Mouse (Mus musculus) stomach, postnatal 0 days (tissue): ENCODE measurements at regions not wholly inside any gene's neighbourhood (a gene's known extent, or its start where the extent isn't known, plus 50 kb on each side); places are given as distances from the start of the nearest gene placed in this dataset.

ENCODE experiments used
- ATAC-seq: fragments of 200-750 bp; cut with Nextera tagmentation; 2 replicates; pipeline ENCODE4 v1.8.0; 2017; ENCODE audit not compliant: low FRiP score, low TSS enrichment
- DNase-seq: peaks from one replicate; pipeline ENCODE4 v3.0.0-alpha.2; 2016; ENCODE audit warnings: low spot score
- H3K27ac ChIP-seq: fragments of 300-500 bp; sonication (generic); replicated peaks from 2 replicates; pipeline ENCODE4 v1.5.1; 2014; ENCODE audit warnings: mild to moderate bottlenecking, control low read depth
- H3K27me3 ChIP-seq: fragments of 300-500 bp; sonication (generic); 2 replicates; pipeline ENCODE4 v1.6.1; 2014; ENCODE audit warnings: low read length; ENCODE audit not compliant: control insufficient read depth, insufficient read depth
- H3K36me3 ChIP-seq: fragments of 300-500 bp; sonication (generic); 2 replicates; pipeline ENCODE4 v1.6.1; 2014; ENCODE audit warnings: low read length, mixed read lengths; ENCODE audit not compliant: control insufficient read depth, insufficient read depth
- H3K4me1 ChIP-seq: fragments of 300-500 bp; sonication (generic); replicated peaks from 2 replicates; pipeline ENCODE4 v1.6.1; 2014; ENCODE audit warnings: antibody characterized with exemption; ENCODE audit not compliant: control insufficient read depth, insufficient read depth
- H3K4me2 ChIP-seq: fragments of 300-500 bp; sonication (generic); replicated peaks from 2 replicates; pipeline ENCODE4 v1.6.1; 2014; ENCODE audit warnings: low read depth, mild to moderate bottlenecking, control low read depth, moderate library complexity
- H3K4me3 ChIP-seq: fragments of 300-500 bp; sonication (generic); 2 replicates; pipeline ENCODE4 v1.5.1; 2014; ENCODE audit warnings: low read depth, low read length, control low read depth
- H3K9ac ChIP-seq: fragments of 300-500 bp; sonication (generic); 2 replicates; pipeline ENCODE4 v1.6.1; 2014; ENCODE audit warnings: mild to moderate bottlenecking, low read length, control low read depth, mixed read lengths
- H3K9me3 ChIP-seq: fragments of 300-500 bp; sonication (generic); 2 replicates; pipeline ENCODE4 v1.6.1; 2016; ENCODE audit warnings: low read length; ENCODE audit not compliant: control insufficient read depth
- CTCF ChIP-seq: IDR thresholded peaks from 2 replicates; pipeline ENCODE4 v1.5.1; 2016; ENCODE audit warnings: antibody characterized with exemption, low read depth, mild to moderate bottlenecking, moderate library complexity
- EP300 ChIP-seq: optimal IDR thresholded peaks from 2 replicates; pipeline ENCODE3; 2016; ENCODE audit warnings: antibody characterized with exemption
- WGBS: fragments of 180-500 bp; shearing (Covaris S2); extraction: QIAGEN DNeasy Blood & Tissue Kit; methylation state at CpG from one replicate; pipeline ENCODE4 v1.1.7; 2014; 5-methylcytosine and 5-hydroxymethylcytosine counted together

GRCm38 (mm10) chr9:120802646-120803045, 126.4 kb upstream of the Ctnnb1 start:
- no peaks in the 10 kb centered on the region for H3K9me3 ChIP-seq
- 0 out of 2 replicates have a peak, but pooled peaks cover 2% of the 10 kb centered on the region for H3K4me1 ChIP-seq
- ATAC-seq (no peak), DNase-seq (no peak)
- H3K9ac ChIP-seq, result no peak overlapping the region
- H3K4me2 ChIP-seq, result no peak overlapping the region
- H3K36me3 ChIP-seq, result no peaks in the 10 kb centered on the region
- no peaks in the 10 kb centered on the region for H3K27me3 ChIP-seq
- no peak overlapping the region for H3K4me3 ChIP-seq
- 87% methylated on average over 4 of the region's 4 CpGs for WGBS
- TF ChIP-seq CTCF (no peak), EP300 (no peak)
- no peak overlapping the region for H3K27ac ChIP-seq

- Histone ChIP-seq H3K4me2 (no peak overlapping the region), H3K27ac (no peak overlapping the region), H3K4me3 (no peak overlapping the region), H3K9ac (no peak overlapping the region), H3K36me3 (no peaks in the 10 kb centered on the region), H3K9me3 (no peaks in the 10 kb centered on the region), H3K4me1 (no peaks in the 10 kb centered on the region), H3K27me3 (no peaks in the 10 kb centered on the region)
- TF ChIP-seq CTCF (no peak), EP300 (no peak)
- 14% methylated on average over 10 of the region's 10 CpGs for WGBS
- ATAC-seq, result no peak
- DNase-seq, result no peak
These were observed 124.2 kb upstream of the Ctnnb1 start for GRCm38 (mm10) chr9:120804760-120805294.

GRCm38 (mm10) chr9:120808741-120809425, 120.1 kb upstream of the Ctnnb1 start:
- TF ChIP-seq CTCF, result no peak
- TF ChIP-seq EP300, result no peak
- 34% methylated on average over 4 of the region's 4 CpGs for WGBS
- DNase-seq, result no peak
- Histone ChIP-seq H3K27ac (no peak overlapping the region), H3K4me1 (no peaks in the 10 kb centered on the region), H3K4me3 (no peak overlapping the region), H3K36me3 (no peaks in the 10 kb centered on the region), H3K4me2 (no peak overlapping the region), H3K9ac (no peak overlapping the region), H3K9me3 (no peaks in the 10 kb centered on the region), H3K27me3 (no peaks in the 10 kb centered on the region)
- ATAC-seq, result no peak

- Histone ChIP-seq H3K27me3 (no peaks in the 10 kb centered on the region), H3K4me2 (no peak overlapping the region), H3K9ac (no peak overlapping the region), H3K4me1 (no peaks in the 10 kb centered on the region), H3K27ac (no peak overlapping the region), H3K36me3 (no peaks in the 10 kb centered on the region), H3K9me3 (no peaks in the 10 kb centered on the region), H3K4me3 (no peak overlapping the region)
- 62% methylated on average over 3 of the region's 3 CpGs for WGBS
- no peak for TF ChIP-seq EP300
- no peak for TF ChIP-seq CTCF
- no peak for ATAC-seq
- DNase-seq, result no peak
These were observed 117.5 kb upstream of the Ctnnb1 start for GRCm38 (mm10) chr9:120811522-120811921.

- Histone ChIP-seq H3K9me3 (no peaks in the 10 kb centered on the region), H3K27me3 (no peaks in the 10 kb centered on the region), H3K4me2 (peak overlapping the region; percentile 49), H3K9ac (no peak overlapping the region), H3K27ac (no peak overlapping the region), H3K4me3 (peak overlapping the region; percentile 25), H3K4me1 (no peaks in the 10 kb centered on the region), H3K36me3 (no peaks in the 10 kb centered on the region)
- ATAC-seq (no peak), DNase-seq (peak; percentile 44)
- TF ChIP-seq EP300, result no peak
- no peak for TF ChIP-seq CTCF
- WGBS, result 35% methylated on average over 17 of the region's 17 CpGs
These were observed 116.3 kb upstream of the Ctnnb1 start for GRCm38 (mm10) chr9:120812667-120813210.

- no peaks in the 10 kb centered on the region for H3K27me3 ChIP-seq
- 71% methylated on average over 4 of the region's 4 CpGs for WGBS
- no peak for DNase-seq
- no peaks in the 10 kb centered on the region for H3K9me3 ChIP-seq
- TF ChIP-seq CTCF (no peak), EP300 (no peak)
- no peaks in the 10 kb centered on the region for H3K4me1 ChIP-seq
- no peak overlapping the region for H3K9ac ChIP-seq
- no peak overlapping the region for H3K4me2 ChIP-seq
- H3K4me3 ChIP-seq, result no peak overlapping the region
- H3K36me3 ChIP-seq, result no peaks in the 10 kb centered on the region
- ATAC-seq, result no peak
- H3K27ac ChIP-seq, result no peak overlapping the region
These were observed 114.7 kb upstream of the Ctnnb1 start for GRCm38 (mm10) chr9:120814286-120814685.
